Mouse (Mus musculus) ES-E14 (cell line): ENCODE data around the gene Hagh.

Source experiments
- CHD2 ChIP-seq: IDR thresholded peaks from 2 replicates; pipeline ENCODE4 v1.6.1; 2014; ENCODE audit warnings: mild to moderate bottlenecking, low read depth, low read length, inconsistent platforms
- HCFC1 ChIP-seq: IDR thresholded peaks from 2 replicates; pipeline ENCODE4 v1.6.1; 2012; ENCODE audit warnings: low read length, inconsistent platforms, borderline replicate concordance; ENCODE audit not compliant: insufficient read depth
- MAFK ChIP-seq: IDR thresholded peaks from 2 replicates; pipeline ENCODE4 v1.6.1; 2014; ENCODE audit warnings: mild to moderate bottlenecking, low read depth, low read length, inconsistent platforms; ENCODE audit not compliant: insufficient read depth
- ZC3H11A ChIP-seq: IDR thresholded peaks from 2 replicates; pipeline ENCODE4 v1.6.1; 2012; ENCODE audit warnings: low read depth, mild to moderate bottlenecking, inconsistent platforms, low read length, borderline replicate concordance
- ZNF384 ChIP-seq: IDR thresholded peaks from 2 replicates; pipeline ENCODE4 v1.6.1; 2012; ENCODE audit warnings: low read depth, low read length, inconsistent platforms

DNA sequence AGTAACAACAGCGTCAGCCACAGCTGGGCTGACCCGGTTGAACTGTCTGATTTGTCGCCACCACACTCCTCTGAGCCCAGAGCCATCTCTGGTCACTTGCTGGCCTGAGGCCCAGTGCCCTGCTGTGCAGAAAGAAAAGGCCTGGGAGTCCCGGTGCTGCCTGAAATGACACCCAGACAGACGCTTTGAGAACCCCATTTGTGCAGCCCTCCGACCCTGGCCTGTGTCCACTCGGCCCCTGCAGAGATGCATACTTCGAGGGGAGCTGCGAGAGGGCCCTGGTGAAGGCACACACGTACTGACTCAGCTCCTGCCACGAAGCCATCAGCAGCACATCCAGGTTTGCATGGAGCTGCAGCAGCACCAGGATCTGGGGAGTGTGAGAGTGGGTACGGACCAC, 52.8 kb downstream of the Hagh start:
- TF ChIP-seq ZNF384 = no peak
- no peak for TF ChIP-seq CHD2
- no peak for TF ChIP-seq ZC3H11A
- TF ChIP-seq HCFC1 = no peak
- no peak for TF ChIP-seq MAFK
